ENCODE assay signal across 9 mouse cellular contexts in the genomic region with DNA sequence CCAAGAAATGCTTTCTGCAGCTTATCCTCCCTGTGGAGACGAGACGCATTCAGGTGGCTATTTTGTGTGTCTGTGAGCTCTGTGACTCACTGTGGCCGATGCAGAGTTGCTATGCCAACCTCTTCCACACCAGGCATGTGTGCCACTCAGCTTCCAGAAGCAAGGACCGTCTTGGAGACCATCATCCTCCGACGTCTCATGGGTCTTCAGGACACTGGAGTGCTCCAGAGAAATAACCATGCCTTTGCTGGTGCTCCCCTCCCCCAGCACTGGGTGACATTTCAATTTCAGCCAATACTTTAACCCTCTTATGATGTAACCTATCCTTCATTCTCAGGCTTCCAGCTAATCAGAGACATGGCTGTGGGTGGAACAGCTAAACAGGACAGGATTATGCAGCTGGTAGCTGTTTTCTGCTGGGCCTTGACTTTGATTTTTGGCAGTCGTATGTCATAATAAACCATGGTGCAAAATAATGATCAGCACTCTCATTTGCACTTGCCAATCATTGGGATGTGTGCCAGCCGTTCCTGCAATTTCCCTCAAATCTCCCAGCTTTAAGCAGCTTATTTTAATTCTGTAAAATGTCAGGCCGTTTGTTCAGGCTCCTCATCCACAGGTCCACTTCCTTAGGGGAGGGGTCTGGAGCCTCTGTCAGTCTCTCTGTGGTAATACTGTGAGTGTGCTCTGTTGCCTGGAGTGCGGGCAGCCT.
DNase-seq lines count a peak whose midpoint lies in the region; ATAC-seq lines count a peak whose summit lies in the region.
"Had no signal": no experiment of that assay in that cellular context is flagged by ENCODE, and none has a peak within 500 bp of the region (broad histone marks: within the 10 kb centered on the region; RNA-seq: fewer than 3 reads in every experiment).

No protein-coding gene starts in this region.

- peak; percentile 76 for ATAC-seq in hindbrain, embryonic 15.5 days (ENCODE audit: low FRiP score, low read depth)
- ATAC-seq: intestine, postnatal 0 days had no signal

- WGBS in hindbrain, embryonic 15.5 days: 49% methylated on average over 10 of the region's 10 CpGs

- H3K4me3 ChIP-seq in hindbrain, embryonic 15.5 days: no peak overlapping the region

- H3K9me3 ChIP-seq in hindbrain, embryonic 15.5 days: no peaks in the 10 kb centered on the region

- no peaks in the 10 kb centered on the region for H3K36me3 ChIP-seq in hindbrain, embryonic 15.5 days

- peak; percentile 33 to 34 for DNase-seq in cerebellum, postnatal 10 days
- no peak for DNase-seq in cerebellum, adult 11-12 months
- peak; percentile 59 for DNase-seq in left cerebral cortex, postnatal 14 days (ENCODE audit: low spot score in 2 of 2)
- DNase-seq in right cerebral cortex, postnatal 10 days (ENCODE audit: low spot score in 2 of 2): peak; percentile 68 to 79
- no peak for DNase-seq in heart, postnatal 25 days (ENCODE audit: low spot score)
- no peak for DNase-seq in lung, postnatal 14 days
- DNase-seq in heart, adult 9 months (ENCODE audit: low spot score in 2 of 2): no peak

- no peaks in the 10 kb centered on the region for H3K27me3 ChIP-seq in hindbrain, embryonic 15.5 days

- H3K4me1 ChIP-seq in hindbrain, embryonic 15.5 days (replicated peaks): peaks cover 7% of the 10 kb centered on the region

- no peak overlapping the region for H3K4me2 ChIP-seq in hindbrain, embryonic 15.5 days

- no peak overlapping the region for H3K9ac ChIP-seq in hindbrain, embryonic 15.5 days

- intact Hi-C loops in left cerebral cortex, postnatal 14 days (cut with DNase I): no loop called here
- intact Hi-C loops in heart, postnatal 25 days (cut with DNase I): no loop called here

- peak overlapping the region; percentile 56 for H3K27ac ChIP-seq in hindbrain, embryonic 15.5 days (replicated peaks)

Comparison
In these comparisons a context has a peak if more than half of its experiments do, and no peak if none do; other contexts are left out.
1. DNase-seq: peak in cerebellum, postnatal 10 days (2 of 2), left cerebral cortex, postnatal 14 days (2 of 2) and right cerebral cortex, postnatal 10 days (2 of 2); none in cerebellum, adult 11-12 months (single experiment), heart, postnatal 25 days (single experiment), lung, postnatal 14 days (single experiment) and heart, adult 9 months (0 of 2).